Mouse (Mus musculus) heart, postnatal 10 days (tissue): Measurements from ENCODE around the gene Slc10a6. TPM values are rescaled to one million over a fixed set of nuclear protein-coding genes. Genes with fewer than 3 reads are reported as not detected.
A peak's percentile ranks its signal among the peaks of the same experiment; 100 is the strongest.

Experiments
- DNase-seq, 2 experiments: peaks; one replicate each; pipeline ENCODE4 v3.0.0; 2021
- intact Hi-C: fragments of 180-260 bp; cut with DNase I; formaldehyde crosslinking; loops from one replicate; pipeline ENCODE4 v1.15.1; 2025
- total RNA-seq, 2 experiments: library from RNA; stranded (reverse); gene quantifications; 2 replicates each; pipeline ENCODE4 v1.2.3; 2021

The Slc10a6 gene
- total RNA-seq, 2 experiments from 2014 or later = 1.6 to 8.5 TPM

GRCm38 (mm10) chr5:103620301-103620973 lies 8.8 kb downstream of the Slc10a6 start:
- DNase-seq = peak; percentile 54 to 69
- intact Hi-C loops = loop anchor here (2.0 kb wide), 1 partner anchor 38 kb away; no protein-coding TSS in a partner anchor

DNA sequence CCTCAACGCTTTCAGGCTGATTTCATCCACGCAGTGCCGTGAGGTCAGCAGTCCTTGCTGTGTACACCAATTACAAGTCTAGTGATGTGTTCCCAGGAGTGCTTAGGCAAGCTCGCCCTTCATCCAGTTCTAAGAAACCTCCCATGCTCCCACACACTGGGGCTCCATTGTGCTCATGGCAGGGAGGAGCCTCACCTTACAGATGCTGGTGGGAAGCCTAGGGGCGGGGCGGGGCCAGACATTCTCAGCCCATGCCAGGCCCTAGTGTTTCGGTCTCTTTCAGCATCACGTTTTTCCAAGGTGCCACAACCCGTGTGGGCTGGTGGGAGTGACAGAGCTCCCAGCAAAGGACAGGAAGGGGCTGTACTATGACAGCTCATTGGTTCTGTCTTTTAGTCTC lies 12.0 kb downstream of the Slc10a6 start:
- intact Hi-C loops = no loop called here

DNA sequence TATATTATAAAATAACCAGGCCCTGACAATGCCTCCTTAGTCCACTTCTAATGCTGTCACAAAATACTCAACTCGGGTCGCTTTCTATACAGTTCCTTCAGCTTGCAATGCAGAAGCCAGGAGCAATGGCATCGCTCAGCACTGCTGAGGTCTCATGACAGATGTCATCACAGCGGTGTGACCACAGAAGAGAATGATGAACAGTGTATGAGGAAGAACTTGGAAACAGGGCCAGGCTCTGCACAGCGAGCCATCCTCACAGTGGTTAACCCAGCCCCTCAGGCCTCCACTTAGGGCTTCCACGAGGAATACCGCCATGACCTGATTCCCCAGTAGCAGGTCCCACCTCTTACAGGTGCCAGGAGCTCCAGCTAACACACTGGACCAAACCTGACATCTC lies 14.8 kb downstream of the Slc10a6 start:
- intact Hi-C loops = no loop called here
- DNase-seq = no peak

More for the DNA sequence above, 12.0 kb downstream of the Slc10a6 start:
- no peak for DNase-seq

GRCm38 (mm10) chr5:103612316-103612715 lies 16.9 kb downstream of the Slc10a6 start:
- no peak for DNase-seq
- intact Hi-C loops = no loop called here

- no peak for DNase-seq
- intact Hi-C loops = no loop called here
Measured at GRCm38 (mm10) chr5:103610856-103611472, 18.2 kb downstream of the Slc10a6 start.

GRCm38 (mm10) chr5:103610148-103610547 lies 19.1 kb downstream of the Slc10a6 start:
- intact Hi-C loops = no loop called here
- DNase-seq = no peak

DNA sequence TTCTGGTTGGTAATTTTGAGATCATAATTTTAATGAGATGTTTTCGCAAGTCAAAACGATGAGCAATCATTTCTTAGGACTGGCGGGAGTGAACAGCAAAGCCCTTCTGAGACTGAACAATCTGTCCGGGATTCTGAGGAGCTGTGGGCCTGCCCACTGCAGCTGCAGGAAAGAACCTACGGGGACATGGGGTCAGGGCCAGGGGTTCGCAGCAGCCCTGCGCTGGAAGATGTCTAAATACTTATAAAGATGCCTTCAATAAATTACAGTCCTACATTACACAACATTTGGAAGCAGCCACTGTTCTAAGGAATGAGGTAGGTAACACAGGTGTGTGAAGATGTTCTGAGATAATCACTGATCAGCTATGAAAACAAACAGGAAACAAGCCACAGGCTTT lies 23.5 kb downstream of the Slc10a6 start:
- intact Hi-C loops = no loop called here
- no peak for DNase-seq

- DNase-seq = peak; percentile 32 to 54
- intact Hi-C loops = no loop called here
Measured at GRCm38 (mm10) chr5:103603115-103603893, 25.9 kb downstream of the Slc10a6 start.

GRCm38 (mm10) chr5:103598881-103599280 lies 30.3 kb downstream of the Slc10a6 start:
- no peak for DNase-seq
- intact Hi-C loops = no loop called here

GRCm38 (mm10) chr5:103598264-103598663 lies 30.9 kb downstream of the Slc10a6 start:
- intact Hi-C loops = no loop called here
- no peak for DNase-seq

DNA sequence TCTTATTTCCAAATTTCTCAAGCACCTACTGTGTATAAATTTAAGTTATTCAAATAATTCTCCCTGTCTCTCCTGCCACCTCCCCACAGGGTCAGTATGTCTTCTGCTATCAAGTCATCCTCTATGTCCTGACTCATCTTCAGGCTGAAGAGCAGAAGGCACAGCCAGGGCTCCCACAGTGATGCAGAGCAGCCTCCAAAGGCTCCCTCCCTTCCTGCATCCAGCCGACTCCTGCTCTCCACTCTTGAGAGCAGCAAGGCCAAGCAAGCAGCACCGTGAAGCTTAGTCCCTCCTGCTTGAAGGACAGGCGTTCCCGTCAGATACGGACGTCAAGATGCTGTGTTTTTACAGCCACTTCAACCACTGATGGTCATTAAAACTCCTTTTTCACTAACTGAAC lies 31.6 kb downstream of the Slc10a6 start:
- DNase-seq = no peak
- intact Hi-C loops = no loop called here

- DNase-seq = no peak
- intact Hi-C loops = no loop called here
Measured at GRCm38 (mm10) chr5:103596467-103597146, 32.6 kb downstream of the Slc10a6 start.

- DNase-seq = no peak
- intact Hi-C loops = no loop called here
Measured at GRCm38 (mm10) chr5:103595394-103596226, 33.6 kb downstream of the Slc10a6 start.

DNA sequence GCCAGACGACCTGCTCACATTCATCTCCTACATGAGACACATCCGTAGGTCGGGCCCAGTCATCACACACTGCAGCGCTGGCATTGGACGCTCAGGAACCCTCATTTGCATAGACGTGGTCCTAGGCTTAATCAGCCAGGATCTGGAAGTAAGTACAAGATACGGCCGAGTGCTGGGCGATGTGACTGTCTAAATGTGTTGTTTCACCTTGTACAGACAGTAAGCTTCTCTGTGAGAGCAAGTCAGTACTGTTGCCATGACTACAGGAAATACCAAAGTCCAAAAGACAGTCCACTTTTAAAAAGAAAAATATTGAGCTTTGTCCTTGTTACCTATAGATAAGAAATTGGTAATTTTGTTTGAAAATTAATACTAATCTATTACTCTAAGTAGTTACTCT lies 35.6 kb downstream of the Slc10a6 start:
- intact Hi-C loops = no loop called here
- DNase-seq = no peak

DNA sequence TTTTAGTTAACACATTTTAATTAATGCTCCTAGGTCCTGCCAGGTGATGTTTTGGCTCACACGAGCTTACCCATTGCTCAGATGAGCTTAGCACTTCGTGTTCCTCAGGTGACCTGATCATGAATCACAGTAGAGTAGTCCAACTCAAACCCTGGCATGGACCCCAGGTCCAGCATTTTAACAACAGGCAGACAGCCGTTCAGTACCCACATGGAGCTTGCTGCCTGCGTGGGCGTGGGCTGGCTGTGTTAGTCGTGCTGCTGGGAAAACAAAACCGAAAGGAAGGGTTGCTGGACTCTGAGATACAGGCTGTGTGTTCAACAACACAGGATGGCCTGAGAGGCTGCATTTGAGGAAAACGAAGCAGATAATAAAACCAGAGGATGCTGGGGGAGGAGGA lies 36.5 kb downstream of the Slc10a6 start:
- intact Hi-C loops = no loop called here

GRCm38 (mm10) chr5:103591846-103592245 lies 37.4 kb downstream of the Slc10a6 start:
- DNase-seq = peak; percentile 41 to 43
- intact Hi-C loops = no loop called here

More for the DNA sequence above, 36.5 kb downstream of the Slc10a6 start:
- no peak for DNase-seq

- intact Hi-C loops = no loop called here
- DNase-seq = no peak
Measured at GRCm38 (mm10) chr5:103587219-103587618, 42.0 kb downstream of the Slc10a6 start.

DNA sequence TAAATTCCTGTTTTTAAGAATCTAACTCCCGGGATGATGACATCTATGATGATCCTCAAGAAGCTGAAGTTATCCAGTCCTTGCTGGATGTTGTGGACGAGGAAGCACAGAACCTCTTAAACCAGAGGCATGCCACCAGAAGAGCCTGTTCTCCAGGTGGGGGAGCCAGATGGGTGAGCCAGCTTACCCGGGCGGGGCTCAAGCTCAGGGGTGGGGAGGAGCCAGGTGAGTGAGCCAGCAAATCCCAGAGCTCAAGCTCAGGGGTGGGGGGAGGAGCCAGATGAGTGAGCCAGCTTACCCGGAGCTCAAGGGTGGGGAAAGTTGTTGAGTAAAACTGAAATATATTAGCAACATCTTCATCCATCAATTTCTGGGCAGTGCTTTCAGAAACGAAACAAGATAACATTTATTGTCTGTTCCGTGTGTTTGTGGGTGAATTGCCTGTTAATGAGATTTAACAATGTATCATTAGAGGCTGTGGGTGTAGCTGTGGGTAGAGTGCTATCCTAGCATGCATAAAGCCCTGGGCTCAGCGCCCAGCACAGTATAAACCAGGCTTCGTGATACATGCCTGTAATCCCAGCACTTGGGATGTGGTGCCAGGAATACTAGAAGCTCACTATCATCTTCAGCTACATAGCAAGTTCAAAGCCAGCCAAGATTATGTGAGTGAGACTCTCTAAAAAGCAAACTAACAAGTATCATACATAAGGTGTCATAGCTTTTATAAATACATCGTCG lies 49.4 kb downstream of the Slc10a6 start:
- intact Hi-C loops = no loop called here
- DNase-seq = no peak

- intact Hi-C loops = no loop called here
- no peak for DNase-seq
Measured at GRCm38 (mm10) chr5:103569446-103569845, 59.8 kb downstream of the Slc10a6 start.

- intact Hi-C loops = no loop called here
- DNase-seq = no peak
Measured at GRCm38 (mm10) chr5:103568034-103568433, 61.2 kb downstream of the Slc10a6 start.
